Mouse (Mus musculus): ENCODE data around the gene Mapk1ip1l.

DNA sequence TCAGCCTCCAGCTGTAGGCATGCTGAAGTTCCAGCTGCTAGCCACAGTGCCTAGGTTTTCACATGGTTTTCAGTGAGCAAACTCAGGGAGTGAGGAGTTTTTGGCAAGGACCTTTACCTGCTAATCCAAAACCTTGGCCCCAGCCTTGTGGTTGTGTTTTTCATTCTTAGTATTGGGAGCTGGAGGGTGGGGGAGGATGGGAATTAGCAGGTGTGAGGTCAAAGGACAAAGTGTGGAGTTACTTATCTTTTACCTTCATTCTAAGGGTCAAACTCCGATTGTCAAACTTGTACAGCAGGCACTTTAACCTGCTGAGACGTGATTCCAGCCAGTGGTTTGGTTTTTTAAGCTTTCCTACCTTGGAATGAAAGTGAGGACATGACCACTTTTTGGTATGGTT is 1.8 kb upstream of the Mapk1ip1l start:
- no peak for TF ChIP-seq CTCF (IDR thresholded peaks at IDR 0.05; ENCODE audit: control insufficient read depth, insufficient read depth, insufficient read length)
- TF ChIP-seq MAX (IDR thresholded peaks at IDR 0.05), result no peak
- no peak for TF ChIP-seq USF1 (IDR thresholded peaks at IDR 0.05; ENCODE audit: low read depth)

Measured in C2C12 (cell line).